Mouse (Mus musculus): ENCODE results near the gene Gm3336. TPM values are rescaled to one million over a fixed set of nuclear protein-coding genes. Genes with fewer than 3 reads are reported as not detected.

The Gm3336 gene
- polyA plus RNA-seq, 1 experiment from 2014 or later: 0.47 TPM

DNA sequence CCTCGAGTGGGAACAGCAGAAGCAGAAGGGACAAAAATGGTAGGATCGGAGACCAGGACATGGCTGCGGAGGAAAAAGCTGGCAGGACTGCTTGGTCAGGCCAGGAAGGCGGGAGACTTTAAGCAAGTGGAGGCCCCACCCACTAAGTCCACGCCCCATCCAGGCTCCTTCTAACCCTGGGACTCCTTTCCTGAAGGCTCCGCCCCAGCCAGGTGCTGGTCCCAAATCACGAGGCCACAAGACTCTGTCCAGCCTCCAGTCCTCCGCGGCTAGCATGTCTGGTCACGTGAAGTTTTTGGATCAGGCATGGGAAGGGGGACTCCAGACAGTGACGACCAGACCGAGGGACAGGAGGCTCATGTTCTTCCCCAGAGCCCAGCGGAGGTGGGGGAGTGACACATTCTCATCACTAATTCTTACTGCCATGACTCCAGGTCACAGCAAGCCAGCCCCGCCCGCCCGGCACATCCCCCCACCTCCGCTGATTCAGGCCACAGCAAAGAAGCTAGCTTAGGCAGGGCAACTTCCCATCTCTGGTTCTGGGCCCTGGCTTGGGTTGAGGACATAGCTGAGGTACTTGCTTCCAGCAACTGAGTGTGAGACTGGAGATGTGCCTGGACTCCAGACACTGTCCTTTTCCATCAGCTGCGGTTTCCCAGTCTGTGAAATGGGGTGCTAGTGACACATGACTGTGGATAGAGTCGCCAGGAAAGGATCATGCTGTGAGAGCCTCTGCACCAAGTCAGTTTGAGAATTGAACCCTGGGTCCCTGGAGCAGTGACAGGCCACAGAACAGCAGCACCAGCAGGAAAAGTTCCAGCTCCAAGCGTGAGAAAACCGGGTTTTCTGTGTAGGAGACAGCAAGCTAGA lies 48.5 kb downstream of the Gm3336 start:
- peak; percentile 39 for ATAC-seq (ENCODE audit: low read depth)
- peaks cover 5% of the 10 kb centered on the region; the same call in 1 of the 2 replicates for H3K36me3 ChIP-seq (ENCODE audit: control insufficient read depth, insufficient read depth)
- H3K9me3 ChIP-seq (replicated peaks; ENCODE audit: control insufficient read depth, low read length): no peaks in the 10 kb centered on the region
- WGBS (ENCODE audit: insufficient replicate concordance): 15% methylated on average over 21 of the region's 21 CpGs
- H3K4me1 ChIP-seq (ENCODE audit: control insufficient read depth, low read depth, low read length): peaks cover 75% of the 10 kb centered on the region
- H3K27ac ChIP-seq (ENCODE audit: low read length): peak overlapping the region; percentile 83
- peak overlapping the region; percentile 75 for H3K9ac ChIP-seq (ENCODE audit: low read depth, low read length)
- H3K27me3 ChIP-seq (ENCODE audit: control insufficient read depth, insufficient read depth, low read depth, low read length): no peaks in the 10 kb centered on the region
- H3K4me2 ChIP-seq (ENCODE audit: low read depth, low read length): peak overlapping the region; percentile 98
- peak overlapping the region; percentile 69 for H3K4me3 ChIP-seq (ENCODE audit: low read depth, low read length)

GRCm38 (mm10) chr8:70767503-70767902 lies 49.2 kb downstream of the Gm3336 start:
- peak overlapping the region; percentile 83; the same call in 1 of the 2 replicates for H3K27ac ChIP-seq (ENCODE audit: low read length)
- ATAC-seq (ENCODE audit: low read depth): no peak
- H3K4me3 ChIP-seq (ENCODE audit: low read depth, low read length): no peak overlapping the region
- no peak overlapping the region for H3K4me2 ChIP-seq (ENCODE audit: low read depth, low read length)
- whole genome bisulfite sequencing (ENCODE audit: insufficient replicate concordance): 68% methylated on average over 6 of the region's 6 CpGs
- peaks cover 8% of the 10 kb centered on the region; the same call in 1 of the 2 replicates for H3K36me3 ChIP-seq (ENCODE audit: control insufficient read depth, insufficient read depth)
- no peaks in the 10 kb centered on the region for H3K27me3 ChIP-seq (ENCODE audit: control insufficient read depth, insufficient read depth, low read depth, low read length)
- H3K9ac ChIP-seq (ENCODE audit: low read depth, low read length): no peak overlapping the region
- H3K9me3 ChIP-seq (replicated peaks; ENCODE audit: control insufficient read depth, low read length): no peaks in the 10 kb centered on the region
- H3K4me1 ChIP-seq (ENCODE audit: control insufficient read depth, low read depth, low read length): peaks cover 68% of the 10 kb centered on the region

DNA sequence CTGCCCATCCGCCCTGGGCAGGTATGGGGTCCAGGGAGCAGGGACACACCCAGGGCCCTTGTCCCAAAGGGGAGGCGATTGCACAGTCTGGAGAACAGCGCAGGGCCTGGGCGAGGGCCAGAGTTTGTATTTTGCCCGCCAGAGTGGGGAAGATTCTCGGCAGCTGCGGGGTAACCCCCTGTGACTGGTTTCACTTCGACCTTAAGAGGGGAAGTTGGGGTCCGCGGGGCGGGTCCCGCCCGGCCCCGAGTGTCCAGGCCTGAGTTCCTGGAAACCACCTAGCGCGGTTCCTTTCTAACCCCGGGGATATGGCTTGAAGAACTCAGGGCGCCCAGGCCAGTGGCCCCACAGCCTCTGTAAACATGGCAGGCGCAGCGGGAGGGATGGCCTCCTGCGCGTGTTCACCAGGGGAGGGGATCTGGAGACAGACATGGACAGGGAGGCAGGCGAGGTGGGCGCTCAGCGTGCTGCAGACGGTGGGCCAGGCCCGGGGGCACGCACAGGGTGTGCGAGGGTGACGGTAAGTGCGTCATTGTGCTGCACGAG lies 50.0 kb downstream of the Gm3336 start:
- Histone ChIP-seq H3K27ac (ENCODE audit: low read length) (peak overlapping the region; percentile 54), H3K4me3 (ENCODE audit: low read depth, low read length) (no peak overlapping the region), H3K4me2 (ENCODE audit: low read depth, low read length) (no peak overlapping the region), H3K9me3 (replicated peaks; ENCODE audit: control insufficient read depth, low read length) (no peaks in the 10 kb centered on the region), H3K27me3 (ENCODE audit: control insufficient read depth, insufficient read depth, low read depth, low read length) (no peaks in the 10 kb centered on the region), H3K36me3 (ENCODE audit: control insufficient read depth, insufficient read depth) (peaks cover 8% of the 10 kb centered on the region; the same call in 1 of the 2 replicates), H3K9ac (ENCODE audit: low read depth, low read length) (no peak overlapping the region), H3K4me1 (ENCODE audit: control insufficient read depth, low read depth, low read length) (peaks cover 63% of the 10 kb centered on the region)
- ATAC-seq (ENCODE audit: low read depth): no peak
- WGBS (ENCODE audit: insufficient replicate concordance): 77% methylated on average over 32 of the region's 32 CpGs

DNA sequence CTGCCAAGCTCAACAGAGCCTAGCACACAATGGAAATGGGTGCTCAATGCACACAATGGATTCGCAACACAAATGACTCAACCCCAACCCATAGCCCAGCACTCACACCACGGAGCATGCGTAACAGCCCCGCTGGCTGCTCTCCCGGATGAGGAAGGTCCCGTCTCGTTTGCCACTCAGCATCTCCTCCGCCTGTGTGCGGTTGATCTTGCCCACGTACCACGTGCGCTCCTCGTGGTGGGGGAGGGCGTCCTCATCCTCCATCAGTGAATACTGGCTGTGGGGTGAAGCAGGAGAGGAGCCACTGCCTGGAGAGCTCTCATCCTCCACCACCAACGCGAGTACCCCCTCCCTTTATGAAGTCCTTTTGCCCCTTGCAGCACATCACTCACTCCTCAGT lies 50.6 kb downstream of the Gm3336 start:
- ATAC-seq (ENCODE audit: low read depth): no peak
- Histone ChIP-seq H3K27me3 (ENCODE audit: control insufficient read depth, insufficient read depth, low read depth, low read length) (no peaks in the 10 kb centered on the region), H3K9ac (ENCODE audit: low read depth, low read length) (no peak overlapping the region), H3K4me1 (ENCODE audit: control insufficient read depth, low read depth, low read length) (peaks cover 62% of the 10 kb centered on the region), H3K36me3 (ENCODE audit: control insufficient read depth, insufficient read depth) (peaks cover 8% of the 10 kb centered on the region; the same call in 1 of the 2 replicates), H3K9me3 (replicated peaks; ENCODE audit: control insufficient read depth, low read length) (no peaks in the 10 kb centered on the region), H3K4me3 (ENCODE audit: low read depth, low read length) (no peak overlapping the region), H3K4me2 (ENCODE audit: low read depth, low read length) (no peak overlapping the region), H3K27ac (ENCODE audit: low read length) (no peak overlapping the region)
- WGBS (ENCODE audit: insufficient replicate concordance): 74% methylated on average over 16 of the region's 16 CpGs

- 3% methylated on average over 26 of the region's 26 CpGs for WGBS (ENCODE audit: insufficient replicate concordance)
- Histone ChIP-seq H3K9ac (ENCODE audit: low read depth, low read length) (no peak overlapping the region; the same call in 1 of the 2 replicates), H3K9me3 (replicated peaks; ENCODE audit: control insufficient read depth, low read length) (no peaks in the 10 kb centered on the region), H3K27ac (ENCODE audit: low read length) (0 out of 2 replicates have a peak overlapping the region, but pooled peaks have one; percentile 20), H3K36me3 (ENCODE audit: control insufficient read depth, insufficient read depth) (peaks cover 8% of the 10 kb centered on the region; the same call in 1 of the 2 replicates), H3K4me1 (ENCODE audit: control insufficient read depth, low read depth, low read length) (peaks cover 62% of the 10 kb centered on the region), H3K27me3 (ENCODE audit: control insufficient read depth, insufficient read depth, low read depth, low read length) (no peaks in the 10 kb centered on the region), H3K4me2 (ENCODE audit: low read depth, low read length) (peak overlapping the region; percentile 29), H3K4me3 (ENCODE audit: low read depth, low read length) (no peak overlapping the region)
- ATAC-seq (ENCODE audit: low read depth): peak; percentile 73
Observed at GRCm38 (mm10) chr8:70769359-70769758, 51.0 kb downstream of the Gm3336 start.

DNA sequence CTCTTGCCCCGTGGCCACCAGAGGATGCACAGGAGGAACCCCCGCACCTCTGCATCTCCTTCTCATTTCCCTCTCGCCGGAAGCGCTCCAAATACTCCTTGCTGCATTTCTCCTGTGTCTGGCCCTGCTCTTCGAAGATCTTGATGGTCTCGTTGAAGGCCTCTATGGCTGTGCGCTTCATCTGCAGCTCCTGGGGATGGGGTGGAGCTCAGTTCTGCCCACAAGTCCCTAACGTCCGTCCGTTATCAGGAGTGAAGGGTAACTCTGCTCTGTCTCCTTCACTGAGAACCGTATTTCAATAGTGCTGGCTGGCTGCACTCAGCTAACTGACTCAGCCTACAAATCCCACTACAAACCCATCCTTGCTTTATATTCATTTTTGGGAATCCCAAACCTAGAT lies 51.5 kb downstream of the Gm3336 start:
- 0 out of 2 replicates have a peak overlapping the region, but pooled peaks have one; percentile 20 for H3K27ac ChIP-seq (ENCODE audit: low read length)
- WGBS (ENCODE audit: insufficient replicate concordance): 28% methylated on average over 12 of the region's 12 CpGs
- peak; percentile 30; the same call in 1 of the 2 replicates for ATAC-seq (ENCODE audit: low read depth)
- H3K9me3 ChIP-seq (replicated peaks; ENCODE audit: control insufficient read depth, low read length): no peaks in the 10 kb centered on the region
- peak overlapping the region; percentile 29 for H3K4me2 ChIP-seq (ENCODE audit: low read depth, low read length)
- H3K4me1 ChIP-seq (ENCODE audit: control insufficient read depth, low read depth, low read length): peaks cover 59% of the 10 kb centered on the region
- peaks cover 8% of the 10 kb centered on the region; the same call in 1 of the 2 replicates for H3K36me3 ChIP-seq (ENCODE audit: control insufficient read depth, insufficient read depth)
- H3K9ac ChIP-seq (ENCODE audit: low read depth, low read length): peak overlapping the region; percentile 26
- H3K4me3 ChIP-seq (ENCODE audit: low read depth, low read length): no peak overlapping the region
- no peaks in the 10 kb centered on the region for H3K27me3 ChIP-seq (ENCODE audit: control insufficient read depth, insufficient read depth, low read depth, low read length)

- no peaks in the 10 kb centered on the region for H3K27me3 ChIP-seq (ENCODE audit: control insufficient read depth, insufficient read depth, low read depth, low read length)
- peaks cover 58% of the 10 kb centered on the region for H3K4me1 ChIP-seq (ENCODE audit: control insufficient read depth, low read depth, low read length)
- ATAC-seq (ENCODE audit: low read depth): no peak
- no peak overlapping the region for H3K27ac ChIP-seq (ENCODE audit: low read length)
- H3K4me3 ChIP-seq (ENCODE audit: low read depth, low read length): no peak overlapping the region
- H3K4me2 ChIP-seq (ENCODE audit: low read depth, low read length): no peak overlapping the region
- H3K36me3 ChIP-seq (ENCODE audit: control insufficient read depth, insufficient read depth): peaks cover 8% of the 10 kb centered on the region; the same call in 1 of the 2 replicates
- WGBS (ENCODE audit: insufficient replicate concordance): 82% methylated on average over 13 of the region's 13 CpGs
- H3K9ac ChIP-seq (ENCODE audit: low read depth, low read length): no peak overlapping the region
- no peaks in the 10 kb centered on the region for H3K9me3 ChIP-seq (replicated peaks; ENCODE audit: control insufficient read depth, low read length)
Observed at GRCm38 (mm10) chr8:70770748-70771147, 52.4 kb downstream of the Gm3336 start.

GRCm38 (mm10) chr8:70771217-70771616 lies 52.9 kb downstream of the Gm3336 start:
- Histone ChIP-seq H3K27me3 (ENCODE audit: control insufficient read depth, insufficient read depth, low read depth, low read length) (no peaks in the 10 kb centered on the region), H3K4me3 (ENCODE audit: low read depth, low read length) (no peak overlapping the region), H3K9ac (ENCODE audit: low read depth, low read length) (no peak overlapping the region), H3K36me3 (ENCODE audit: control insufficient read depth, insufficient read depth) (peaks cover 8% of the 10 kb centered on the region; the same call in 1 of the 2 replicates), H3K9me3 (replicated peaks; ENCODE audit: control insufficient read depth, low read length) (no peaks in the 10 kb centered on the region), H3K4me1 (ENCODE audit: control insufficient read depth, low read depth, low read length) (peaks cover 58% of the 10 kb centered on the region), H3K27ac (ENCODE audit: low read length) (no peak overlapping the region), H3K4me2 (ENCODE audit: low read depth, low read length) (no peak overlapping the region)
- WGBS (ENCODE audit: insufficient replicate concordance): 74% methylated on average over 7 of the region's 7 CpGs
- no peak for ATAC-seq (ENCODE audit: low read depth)

GRCm38 (mm10) chr8:70772075-70772474 lies 53.7 kb downstream of the Gm3336 start:
- Histone ChIP-seq H3K4me2 (ENCODE audit: low read depth, low read length) (no peak overlapping the region), H3K36me3 (ENCODE audit: control insufficient read depth, insufficient read depth) (peaks cover 8% of the 10 kb centered on the region; the same call in 1 of the 2 replicates), H3K9me3 (replicated peaks; ENCODE audit: control insufficient read depth, low read length) (no peaks in the 10 kb centered on the region), H3K4me1 (ENCODE audit: control insufficient read depth, low read depth, low read length) (peaks cover 50% of the 10 kb centered on the region), H3K27ac (ENCODE audit: low read length) (no peak overlapping the region), H3K4me3 (ENCODE audit: low read depth, low read length) (no peak overlapping the region), H3K9ac (ENCODE audit: low read depth, low read length) (no peak overlapping the region), H3K27me3 (ENCODE audit: control insufficient read depth, insufficient read depth, low read depth, low read length) (no peaks in the 10 kb centered on the region)
- no peak for ATAC-seq (ENCODE audit: low read depth)
- WGBS (ENCODE audit: insufficient replicate concordance): 84% methylated on average over 13 of the region's 13 CpGs
